Comparison of ENCODE assay signal across 8 mouse cellular contexts in genomic region chr10:128322141-128323108, GRCm38 (mm10). TPM values are rescaled to one million over a fixed set of nuclear protein-coding genes. Genes with fewer than 3 reads are reported as not detected.
DNase-seq lines count a peak whose midpoint lies in the region; ATAC-seq and TF ChIP-seq lines count a peak whose summit lies in the region.

Gene Cnpy2, plus strand, starts transcription at chr10:128322459.

- WGBS in hindbrain, embryonic 13.5 days = 0% methylated on average over 40 of the region's 40 CpGs

- H3K9ac ChIP-seq in hindbrain, embryonic 13.5 days = peak within 1 kb of the TSS; percentile 97

- CTCF ChIA-PET in Patski (lab: Charles Lee) = interaction anchor here (1.2 to 6.4 kb wide), 5 partner anchors 9 to 20 kb away, joined by 3 to 42 read pairs (median 5); partner anchors contain the start of genes Cs and Pan2

- in situ Hi-C loops in Patski (cut with MboI; ENCODE audit: low pct_unique_long_range_greater_than_20kb) = no loop called here

- peak within 1 kb of the TSS; percentile 90 for H3K4me3 ChIP-seq in hindbrain, embryonic 13.5 days

- DNase-seq in Patski (ENCODE audit: low read depth, low spot score) = no peak
- DNase-seq in cerebellum, postnatal 25 days = peak; percentile 80 to 87
- DNase-seq in frontal cortex, postnatal 25 days (ENCODE audit: low spot score in 2 of 2) = peak; percentile 76
- peak; percentile 89 to 91 for DNase-seq in layer of hippocampus, postnatal 14 days (ENCODE audit: low spot score in 2 of 2)
- DNase-seq in lung, postnatal 10 days = peak; percentile 92
- DNase-seq in ovary, postnatal 14 days (ENCODE audit: low spot score) = peak; percentile 82
- DNase-seq in thymus, postnatal 10 days (ENCODE audit: low spot score in 2 of 2) = peak; percentile 75 to 76

- TF ChIP-seq CTCF in Patski (IDR thresholded peaks at IDR 0.05) = no peak

- peak; percentile 70 for ATAC-seq in Patski
- peak; percentile 95 for ATAC-seq in hindbrain, embryonic 13.5 days (ENCODE audit: low FRiP score)

- peaks cover 54% of the 10 kb centered on the region for H3K36me3 ChIP-seq in hindbrain, embryonic 13.5 days

- no peaks in the 10 kb centered on the region for H3K27me3 ChIP-seq in Patski
- H3K27me3 ChIP-seq in hindbrain, embryonic 13.5 days = no peaks in the 10 kb centered on the region

- POLR2A ChIA-PET in Patski (lab: Charles Lee) = interaction anchor here (0.6 to 3.0 kb wide), 6 partner anchors 11 to 843 kb away, joined by 3 to 19 read pairs (median 4); partner anchors contain the start of genes Cs, Nabp2 and Rnf41

- peak within 1 kb of the TSS; percentile 96 for H3K27ac ChIP-seq in hindbrain, embryonic 13.5 days

- no peaks in the 10 kb centered on the region for H3K9me3 ChIP-seq in hindbrain, embryonic 13.5 days

- peaks cover 20% of the 10 kb centered on the region for H3K4me1 ChIP-seq in hindbrain, embryonic 13.5 days (replicated peaks)

- H3K4me2 ChIP-seq in hindbrain, embryonic 13.5 days = peak within 1 kb of the TSS; percentile 92

RNA-seq across cellular contexts. Expression of gene Cnpy2, which starts in this region (rescaled TPM):
- polyA plus RNA-seq in Patski (2021) = 200 TPM
- polyA plus RNA-seq in hindbrain, embryonic 13.5 days (2015; fragmentation: Nextera tagmentation; extraction: Ambion mirVana) = 227 and 228 TPM in 2 replicates
- total RNA-seq in layer of hippocampus, postnatal 14 days (2021) = 10 to 100 TPM; 76.5 to 80.3 TPM
